Mouse (Mus musculus) spleen, adult 2 months (tissue): Measurements from ENCODE around the gene Dagla. TPM values are rescaled to one million over a fixed set of nuclear protein-coding genes. Genes with fewer than 3 reads are reported as not detected.

ENCODE experiments used
- DNase-seq, 2 experiments: peaks; one replicate each; pipeline versions ENCODE4 v3.0.0 to v3.0.0-alpha.2; 2012 to 2021; ENCODE audit warnings: low spot score in 2 of 2, low read depth in 1 of 2
- H3K27ac ChIP-seq: fragments of 200-500 bp; 2 replicates; pipeline ENCODE4 v1.5.1; 2012; ENCODE audit warnings: low read length, inconsistent platforms; ENCODE audit not compliant: insufficient read depth
- H3K27me3 ChIP-seq: fragments of 200-500 bp; 2 replicates; pipeline ENCODE4 v1.6.1; 2012; ENCODE audit warnings: mild to moderate bottlenecking, moderate library complexity, low read length, inconsistent platforms; ENCODE audit not compliant: control insufficient read depth, insufficient read depth
- H3K36me3 ChIP-seq: fragments of 200-500 bp; 2 replicates; pipeline ENCODE4 v1.6.1; 2012; ENCODE audit warnings: mild to moderate bottlenecking, low read length, inconsistent platforms; ENCODE audit not compliant: control insufficient read depth, insufficient read depth
- H3K4me1 ChIP-seq: fragments of 200-500 bp; 2 replicates; pipeline ENCODE4 v1.6.1; 2011; ENCODE audit warnings: inconsistent platforms; ENCODE audit not compliant: control insufficient read depth, insufficient read depth, insufficient read length
- H3K4me3 ChIP-seq: fragments of 200-500 bp; 2 replicates; pipeline ENCODE4 v1.5.1; 2011; ENCODE audit warnings: mild to moderate bottlenecking, inconsistent platforms; ENCODE audit not compliant: insufficient read depth, insufficient read length; ENCODE audit errors: extremely low read depth
- CTCF ChIP-seq: fragments of 200-500 bp; IDR thresholded peaks from 2 replicates; pipeline ENCODE4 v1.5.1; 2011; ENCODE audit warnings: mild to moderate bottlenecking, inconsistent platforms; ENCODE audit not compliant: insufficient read depth, insufficient read length, insufficient replicate concordance; ENCODE audit errors: extremely low read depth
- POLR2A ChIP-seq: fragments of 200-500 bp; IDR thresholded peaks from 2 replicates; pipeline ENCODE4 v1.6.1; 2011; ENCODE audit warnings: low read depth, low read length, inconsistent platforms
- WGBS: fragments of 180-500 bp; shearing (Covaris S2); methylation state at CpG from one replicate; pipeline ENCODE4 v1.1.7; 2018; 5-methylcytosine and 5-hydroxymethylcytosine counted together
- polyA plus RNA-seq: library from polyadenylated mRNA; depleted of rRNA; stranded (reverse); fragments of >200 nt; gene quantifications from 2 replicates; pipeline ENCODE4 v1.2.3, GENCODE M21; 2012

Dagla gene
- polyA plus RNA-seq, 1 experiment: 4.4 TPM

DNA sequence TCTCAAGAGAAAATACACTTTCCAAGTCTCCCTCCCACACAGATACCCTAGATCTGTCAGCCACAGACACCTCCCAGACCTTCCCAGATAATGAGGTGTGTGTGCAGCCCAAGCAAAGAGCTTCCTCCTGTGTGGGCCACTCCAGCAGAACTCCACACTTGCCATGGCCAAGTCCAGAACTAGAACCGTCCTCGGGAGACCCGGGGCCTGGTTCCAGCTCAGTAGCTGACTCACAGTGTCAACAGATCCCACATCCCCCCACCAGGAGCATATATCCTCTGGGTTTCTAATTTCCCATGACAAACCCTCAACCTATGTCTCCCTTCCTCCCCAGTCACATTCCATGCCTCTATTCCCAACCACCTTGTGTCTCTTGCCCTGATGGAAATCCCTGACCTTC lies 1.8 kb downstream of the Dagla start:
- TF ChIP-seq POLR2A (no peak), CTCF (no peak)
- Histone ChIP-seq H3K27ac (no peak overlapping the region), H3K4me1 (peaks cover 8% of the 10 kb centered on the region; the same call in 1 of the 2 replicates), H3K4me3 (no peak overlapping the region), H3K36me3 (no peaks in the 10 kb centered on the region), H3K27me3 (peaks cover 6% of the 10 kb centered on the region)
- 92% methylated on average over 3 of the region's 3 CpGs for WGBS
- no peak for DNase-seq

DNA sequence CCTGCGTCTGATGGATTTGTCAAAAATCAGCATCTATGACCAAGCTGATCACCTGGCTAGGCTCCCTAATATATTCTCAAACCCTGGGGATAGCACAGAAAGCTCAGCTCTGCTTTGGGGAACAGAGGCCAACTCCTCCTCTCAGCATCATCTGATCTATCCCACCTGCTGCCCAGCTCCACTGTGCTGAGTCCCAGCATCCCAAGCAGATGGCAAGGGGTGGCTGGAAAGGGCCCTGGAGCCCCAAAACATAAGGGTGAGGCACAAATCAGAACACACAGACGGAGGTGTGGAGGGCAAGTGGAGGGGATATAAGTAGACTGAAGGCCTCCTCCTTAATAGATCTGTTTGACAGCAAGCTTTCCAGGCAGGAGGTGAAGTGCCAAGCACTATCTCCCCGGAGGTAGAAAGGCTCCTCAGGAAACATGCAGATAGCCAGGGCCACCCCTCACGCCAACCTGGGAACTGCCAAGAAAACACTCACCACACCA lies 2.8 kb downstream of the Dagla start:
- peaks cover 8% of the 10 kb centered on the region; the same call in 1 of the 2 replicates for H3K4me1 ChIP-seq
- no peak overlapping the region for H3K27ac ChIP-seq
- no peak overlapping the region for H3K4me3 ChIP-seq
- WGBS: 81% methylated on average over 4 of the region's 4 CpGs
- peaks cover 6% of the 10 kb centered on the region for H3K27me3 ChIP-seq
- TF ChIP-seq POLR2A: no peak
- TF ChIP-seq CTCF: no peak
- no peak for DNase-seq
- H3K36me3 ChIP-seq: no peaks in the 10 kb centered on the region

DNA sequence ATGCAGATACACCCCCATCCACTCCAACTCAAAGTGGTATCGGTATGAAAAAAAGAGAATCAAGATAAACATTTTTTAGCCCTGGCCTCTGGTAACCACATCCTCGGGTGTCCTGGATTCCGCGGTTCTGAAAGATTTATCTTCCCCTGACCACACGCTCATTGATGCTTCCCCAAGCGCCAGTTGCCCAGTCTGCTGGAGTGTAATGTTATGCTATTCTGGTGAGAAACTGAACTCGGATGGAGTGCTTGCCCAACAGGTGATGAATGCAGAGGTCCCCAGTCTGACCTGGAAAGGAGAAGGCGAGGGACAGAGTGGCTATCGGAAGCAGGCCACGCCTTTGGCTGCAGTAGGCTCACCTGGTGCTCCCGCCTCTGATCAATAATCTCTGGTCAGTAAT lies 3.4 kb downstream of the Dagla start:
- H3K36me3 ChIP-seq: no peaks in the 10 kb centered on the region
- H3K4me1 ChIP-seq: peaks cover 8% of the 10 kb centered on the region; the same call in 1 of the 2 replicates
- peaks cover 6% of the 10 kb centered on the region for H3K27me3 ChIP-seq
- no peak for TF ChIP-seq POLR2A
- no peak for TF ChIP-seq CTCF
- 36% methylated on average over 11 of the region's 11 CpGs for WGBS
- no peak overlapping the region for H3K27ac ChIP-seq
- no peak overlapping the region for H3K4me3 ChIP-seq
- DNase-seq: no peak

DNA sequence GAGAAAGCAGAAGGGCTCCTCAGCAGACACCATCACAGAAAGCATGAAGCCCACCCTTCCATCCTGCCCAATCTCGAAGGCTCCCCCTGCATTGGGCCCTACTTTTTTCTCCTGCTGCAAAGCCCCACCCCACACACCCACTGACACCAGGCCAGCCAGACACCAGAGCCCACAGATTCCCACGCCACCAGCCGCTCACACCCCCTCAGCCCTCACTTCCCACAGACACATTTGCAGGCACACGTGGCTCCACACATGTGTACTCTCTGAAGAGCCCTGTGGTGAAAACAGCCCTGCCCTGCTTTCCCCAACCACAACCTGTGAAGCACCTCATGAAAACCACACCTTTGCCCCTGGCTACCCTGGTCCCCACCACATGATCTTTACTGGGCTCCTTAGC lies 3.9 kb downstream of the Dagla start:
- H3K27me3 ChIP-seq: peaks cover 6% of the 10 kb centered on the region
- TF ChIP-seq CTCF (no peak), POLR2A (no peak)
- DNase-seq: no peak
- no peak overlapping the region for H3K4me3 ChIP-seq
- peaks cover 8% of the 10 kb centered on the region; the same call in 1 of the 2 replicates for H3K4me1 ChIP-seq
- H3K36me3 ChIP-seq: no peaks in the 10 kb centered on the region
- H3K27ac ChIP-seq: no peak overlapping the region
- 20% methylated on average over 4 of the region's 4 CpGs for WGBS

DNA sequence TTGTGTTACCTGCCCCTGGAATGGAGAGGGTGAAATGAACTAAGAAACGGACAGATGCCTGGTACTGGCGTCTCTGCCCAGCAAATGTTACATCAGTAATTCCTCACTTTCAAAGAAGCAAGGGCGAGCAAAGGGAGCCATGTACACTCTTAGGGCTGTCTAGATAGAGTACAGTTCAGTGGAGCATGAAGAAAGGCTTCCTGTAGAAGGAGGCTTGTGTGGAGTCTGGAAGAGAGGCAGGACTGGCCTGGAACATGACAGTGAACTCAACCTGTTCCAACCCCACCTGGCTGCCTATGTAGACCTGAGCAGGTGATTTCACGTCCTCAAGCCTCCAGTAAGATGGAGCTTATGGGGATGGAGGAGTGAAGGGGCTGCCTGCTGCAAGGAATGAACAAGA lies 6.4 kb downstream of the Dagla start:
- no peak overlapping the region for H3K4me3 ChIP-seq
- no peaks in the 10 kb centered on the region for H3K27me3 ChIP-seq
- TF ChIP-seq POLR2A: no peak
- no peak for TF ChIP-seq CTCF
- H3K27ac ChIP-seq: no peak overlapping the region
- H3K4me1 ChIP-seq: no peaks in the 10 kb centered on the region
- 73% methylated on average over 4 of the region's 4 CpGs for WGBS
- no peak for DNase-seq
- no peaks in the 10 kb centered on the region for H3K36me3 ChIP-seq

DNA sequence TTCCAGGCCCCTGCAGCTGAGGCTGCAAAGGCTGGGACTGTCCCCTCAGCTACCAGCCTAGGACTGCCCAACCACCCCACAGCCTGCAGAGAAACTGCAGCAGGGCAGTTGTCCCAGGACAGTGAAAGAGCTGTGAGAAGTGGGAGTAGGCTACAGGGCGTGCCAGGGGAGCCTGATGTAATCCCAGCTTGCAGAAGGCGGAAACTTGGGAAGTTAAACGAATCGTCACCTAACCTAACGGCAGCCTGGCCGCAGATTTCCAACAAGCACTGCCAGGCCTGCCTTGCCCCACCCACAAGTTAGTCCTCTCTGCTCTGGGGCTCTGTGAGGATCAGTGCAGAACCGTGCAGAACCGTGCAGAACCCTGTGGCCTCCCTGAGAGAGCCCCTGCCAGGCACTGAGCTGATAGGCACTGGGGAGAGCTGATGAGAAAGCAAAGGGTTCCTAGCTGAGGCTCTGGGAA lies 7.6 kb downstream of the Dagla start:
- H3K27ac ChIP-seq: no peak overlapping the region; the same call in 1 of the 2 replicates
- no peaks in the 10 kb centered on the region for H3K36me3 ChIP-seq
- no peaks in the 10 kb centered on the region for H3K27me3 ChIP-seq
- H3K4me3 ChIP-seq: no peak overlapping the region
- no peaks in the 10 kb centered on the region for H3K4me1 ChIP-seq
- WGBS: 76% methylated on average over 8 of the region's 8 CpGs
- DNase-seq: no peak
- TF ChIP-seq POLR2A (no peak), CTCF (no peak)

DNA sequence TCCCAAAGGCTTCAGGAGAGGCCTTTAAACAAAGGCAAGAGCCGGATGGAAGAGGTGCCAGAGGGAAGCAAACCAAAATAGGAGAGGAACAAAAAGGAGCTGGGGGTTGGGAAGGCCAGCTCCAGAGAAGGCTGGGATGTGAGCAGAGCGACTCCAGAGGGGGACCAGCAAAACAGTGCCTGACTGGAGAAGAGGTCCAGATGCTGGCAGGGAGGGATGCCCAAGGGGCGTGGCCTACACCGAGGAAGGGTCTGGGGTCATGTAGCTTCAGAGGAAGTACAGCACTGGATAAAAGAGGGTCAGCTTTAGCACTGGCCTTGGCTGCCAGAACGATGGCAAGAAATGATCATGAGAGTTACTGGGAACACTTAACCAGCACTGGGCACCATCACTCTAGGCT lies 8.4 kb downstream of the Dagla start:
- no peak for TF ChIP-seq CTCF
- TF ChIP-seq POLR2A: no peak
- WGBS: 68% methylated on average over 5 of the region's 5 CpGs
- H3K4me1 ChIP-seq: no peaks in the 10 kb centered on the region
- H3K36me3 ChIP-seq: no peaks in the 10 kb centered on the region
- H3K27me3 ChIP-seq: no peaks in the 10 kb centered on the region
- H3K27ac ChIP-seq: peak overlapping the region; percentile 27; the same call in 1 of the 2 replicates
- no peak for DNase-seq
- no peak overlapping the region for H3K4me3 ChIP-seq
